Mouse (Mus musculus): ENCODE measurements around the gene Klf11.

Klf11 gene

DNA sequence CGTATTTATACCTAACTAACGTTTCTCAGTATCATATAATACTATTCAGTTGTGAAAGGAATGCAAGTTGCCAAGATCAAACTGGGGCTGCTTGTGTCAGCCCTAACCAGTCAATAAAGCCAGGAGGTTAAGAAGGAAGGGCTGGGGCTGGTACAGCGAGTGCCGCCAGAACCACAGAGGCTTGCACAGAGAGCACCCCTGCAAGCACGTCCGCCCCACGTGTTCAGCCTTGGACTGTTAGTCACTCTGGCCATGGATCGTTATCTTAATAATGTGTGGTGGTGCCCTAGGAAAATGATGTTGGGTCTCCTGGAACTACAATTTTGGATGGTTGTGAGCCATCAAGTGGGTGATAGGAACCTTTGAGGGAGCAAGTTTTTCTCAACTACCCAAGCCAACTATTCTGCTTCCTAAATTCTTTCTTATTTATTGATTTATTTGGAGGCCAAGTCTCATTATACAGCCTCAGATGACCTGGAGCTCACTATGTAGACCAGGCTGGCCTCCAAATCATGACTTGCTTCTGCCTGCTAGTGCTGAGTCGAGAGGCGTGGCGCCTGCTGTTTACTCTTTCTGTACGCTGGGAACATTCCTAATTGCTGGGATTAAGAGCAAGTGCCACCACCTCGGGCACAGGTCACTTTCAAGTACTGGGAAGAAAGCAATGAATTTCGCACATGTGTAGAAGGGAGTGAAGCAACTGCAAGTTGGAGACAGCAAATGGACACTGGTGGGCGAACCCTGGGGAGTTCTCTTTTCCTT lies 54.6 kb downstream of the Klf11 start:
- DNase-seq: no peak

GRCm38 (mm10) chr12:24706764-24707479 lies 55.8 kb downstream of the Klf11 start:
- DNase-seq: no peak

DNA sequence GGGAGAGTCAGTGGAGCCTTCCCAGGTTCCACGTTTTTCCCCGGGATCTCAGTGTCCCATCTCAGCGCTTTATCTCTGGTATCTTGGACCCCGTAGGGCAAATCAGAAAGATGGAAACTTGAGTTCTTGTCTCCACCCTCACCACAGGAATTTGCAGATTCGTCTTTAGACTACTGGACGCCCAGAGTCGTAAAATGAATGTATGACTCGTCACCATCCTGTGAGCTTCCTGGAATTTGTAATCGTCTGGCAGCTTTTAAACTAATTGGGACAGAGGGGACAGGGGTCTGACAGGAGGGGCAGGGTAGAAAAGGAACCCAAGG lies 56.4 kb downstream of the Klf11 start:
- no peak for DNase-seq

DNA sequence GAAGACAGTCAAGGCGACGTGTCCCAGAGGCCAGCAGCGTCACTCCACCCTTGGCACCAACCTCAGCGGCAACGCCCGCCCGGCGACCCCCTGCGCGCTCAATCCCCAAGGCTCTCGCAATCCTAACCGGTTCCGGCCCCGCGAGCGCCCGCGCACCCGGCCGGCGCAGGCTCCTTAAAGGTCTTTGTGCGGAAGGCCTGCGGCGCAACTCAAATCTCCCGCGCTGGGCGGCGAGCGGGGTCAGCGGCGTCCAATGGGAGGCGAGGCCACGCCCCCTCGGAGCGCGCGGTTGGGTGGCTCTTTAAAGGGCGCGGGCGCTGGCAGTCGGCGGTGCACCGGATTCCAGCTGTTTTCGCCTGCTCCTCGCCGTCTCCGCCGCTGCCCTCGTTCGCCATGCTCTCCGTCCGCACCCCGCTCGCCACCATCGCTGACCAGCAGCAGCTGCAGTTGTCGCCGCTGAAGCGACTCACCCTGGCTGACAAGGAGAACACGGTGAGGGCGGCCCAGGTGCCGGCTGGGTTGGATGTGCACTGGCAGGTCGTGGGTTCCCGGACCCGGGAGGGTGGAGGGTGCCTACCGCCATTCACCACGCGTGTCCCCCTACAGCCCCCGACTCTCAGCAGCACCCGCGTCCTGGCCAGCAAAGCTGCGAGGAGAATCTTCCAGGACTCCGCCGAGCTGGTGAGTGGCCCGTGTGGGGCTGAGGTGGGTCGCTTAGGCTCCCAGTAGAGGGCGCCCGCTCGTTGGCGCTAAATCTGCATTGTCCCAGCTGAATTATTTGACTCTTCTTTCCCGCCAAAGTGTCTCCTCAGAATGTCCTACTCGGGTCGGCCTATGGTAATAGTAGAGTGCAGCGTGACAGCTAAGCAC lies 57.1 kb downstream of the Klf11 start, which contains the start of gene Rrm2:
TSS of gene Rrm2 (plus strand) at position 288 of the 870 bp plus-strand sequence.
- DNase-seq: peak; percentile 96

DNA sequence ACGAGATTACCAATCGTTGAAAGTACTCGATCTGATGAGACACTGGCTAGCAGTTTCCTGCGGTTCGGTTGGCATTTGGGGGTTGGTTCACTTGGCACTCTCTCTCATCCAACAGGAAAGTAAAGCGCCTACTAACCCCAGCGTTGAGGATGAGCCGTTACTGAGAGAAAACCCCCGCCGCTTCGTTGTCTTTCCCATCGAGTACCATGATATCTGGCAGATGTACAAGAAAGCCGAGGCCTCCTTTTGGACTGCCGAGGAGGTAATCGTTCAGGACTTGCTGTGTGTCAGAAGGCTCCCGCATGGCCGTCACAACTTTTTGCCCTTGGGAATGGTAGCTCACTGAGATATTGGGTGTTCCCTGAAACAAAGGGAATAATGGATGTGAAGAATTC lies 57.7 kb downstream of the Klf11 start:
- no peak for DNase-seq

DNA sequence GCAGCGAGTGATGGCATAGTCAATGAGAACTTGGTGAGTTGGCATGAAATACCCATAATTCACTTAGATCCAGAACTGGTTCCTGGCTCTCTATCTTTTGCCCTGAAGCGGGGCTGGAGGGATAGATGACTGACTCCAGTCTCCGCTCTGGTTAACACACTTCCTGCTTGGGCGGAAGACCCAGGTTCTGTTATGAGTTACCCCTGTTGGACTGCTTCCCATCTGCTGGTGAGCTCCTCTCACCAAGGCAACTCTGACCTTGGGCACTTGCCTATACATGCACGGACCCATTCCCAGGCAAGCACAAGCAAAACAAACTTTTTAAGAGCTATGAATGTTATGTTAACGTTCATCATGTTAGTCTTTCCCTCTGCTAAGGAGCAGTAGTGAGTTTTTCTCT lies 58.3 kb downstream of the Klf11 start:
- DNase-seq: no peak

DNA sequence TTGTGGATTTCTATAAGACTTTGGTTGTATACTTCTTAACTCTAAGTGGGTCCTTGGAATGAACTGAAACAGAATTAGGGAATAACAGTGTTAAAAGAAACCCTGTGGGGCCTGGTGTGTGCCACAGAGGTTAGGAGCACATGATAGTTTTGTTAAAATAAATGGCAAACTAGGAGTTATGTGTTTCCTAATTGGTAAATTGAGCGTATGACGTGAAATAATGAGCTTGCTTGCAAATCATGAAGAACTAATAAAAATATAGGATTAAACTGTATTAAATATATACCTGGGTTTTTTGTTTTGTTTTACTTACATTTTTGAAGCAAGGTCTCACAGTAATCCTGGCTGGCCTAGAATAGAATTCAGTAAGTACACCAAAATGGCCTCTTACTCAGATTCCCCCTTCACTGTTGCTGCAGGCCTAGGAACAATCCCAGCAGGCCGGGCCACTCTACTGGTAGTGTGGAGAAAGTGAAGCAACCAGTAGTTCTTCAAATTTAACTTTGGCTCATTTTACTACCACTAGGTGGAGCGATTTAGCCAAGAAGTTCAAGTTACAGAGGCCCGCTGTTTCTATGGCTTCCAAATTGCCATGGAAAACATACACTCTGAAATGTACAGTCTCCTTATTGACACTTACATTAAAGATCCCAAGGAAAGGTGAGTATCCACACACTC lies 58.9 kb downstream of the Klf11 start:
- DNase-seq: peak; percentile 85

- no peak for DNase-seq
These were observed 59.6 kb downstream of the Klf11 start for GRCm38 (mm10) chr12:24710672-24711071.

All from lung, postnatal 10 days (tissue).